Mouse (Mus musculus): ENCODE data around the gene Sox10. TPM values are rescaled to one million over a fixed set of nuclear protein-coding genes. Genes with fewer than 3 reads are reported as not detected.

The Sox10 gene
- total RNA-seq (2023) = not detected in 2 replicates

DNA sequence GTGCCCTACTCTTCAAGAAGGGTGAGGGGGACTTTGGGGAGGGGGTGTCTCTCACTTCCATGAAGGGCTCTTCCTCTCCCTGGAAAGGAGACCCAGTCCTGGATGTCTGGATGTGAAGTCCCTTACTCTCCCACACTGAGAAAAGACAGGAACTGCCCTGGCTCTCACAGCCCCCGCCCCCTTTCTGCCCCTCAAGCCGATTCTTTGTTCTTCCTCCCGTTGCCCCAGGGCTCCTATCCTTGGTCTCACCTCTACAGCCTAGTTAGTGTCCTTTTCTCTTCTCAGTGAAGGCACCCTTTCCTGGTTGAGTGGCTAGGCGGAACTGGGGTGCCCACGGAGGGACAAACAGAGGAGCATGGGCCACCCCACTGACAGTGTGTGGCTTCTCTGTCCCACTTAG is at the start of gene Sox10:
Sox10 (minus strand) TSS at position 101 of the 400 bp plus-strand sequence.

DNA sequence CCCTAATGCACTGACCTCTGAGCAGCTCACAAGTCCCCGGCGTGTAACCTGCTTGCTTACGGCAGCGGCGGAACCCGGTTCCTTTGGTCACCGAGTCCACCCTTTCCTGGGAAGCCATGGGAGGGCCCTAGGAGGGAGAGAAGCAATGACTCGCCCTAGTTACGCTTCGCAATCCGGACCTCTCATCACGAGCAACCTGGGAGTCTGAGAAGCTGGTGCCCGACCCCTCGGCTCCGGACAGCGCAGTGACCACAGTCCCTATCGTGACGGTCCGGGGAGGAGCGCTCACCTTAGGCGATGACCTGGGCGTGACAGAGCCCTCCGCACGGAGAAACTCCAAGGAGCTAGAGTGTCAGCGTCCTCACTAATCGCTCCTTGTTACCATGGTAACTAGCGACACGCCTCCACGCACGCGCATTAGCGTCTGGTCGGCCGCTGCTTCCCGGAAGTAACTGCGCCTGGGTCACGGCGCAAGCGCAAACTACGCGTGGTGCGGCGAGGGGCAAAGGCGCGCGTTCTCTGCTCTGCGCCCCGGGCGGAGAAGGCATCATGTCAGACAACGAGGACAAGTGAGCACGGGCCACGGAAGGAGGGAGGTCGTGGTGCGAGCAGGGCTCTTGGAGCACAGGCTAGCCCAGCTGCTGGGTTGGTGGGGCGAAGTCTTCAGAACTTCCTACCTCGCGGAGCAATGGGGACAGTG is 24.0 kb downstream of the Sox10 start, which contains the start of the genes Polr2f and 1700088E04Rik:
Polr2f (plus strand) TSS at position 144 of the 700 bp plus-strand sequence.
1700088E04Rik (minus strand) TSS at position 388 of the 700 bp plus-strand sequence.

DNA sequence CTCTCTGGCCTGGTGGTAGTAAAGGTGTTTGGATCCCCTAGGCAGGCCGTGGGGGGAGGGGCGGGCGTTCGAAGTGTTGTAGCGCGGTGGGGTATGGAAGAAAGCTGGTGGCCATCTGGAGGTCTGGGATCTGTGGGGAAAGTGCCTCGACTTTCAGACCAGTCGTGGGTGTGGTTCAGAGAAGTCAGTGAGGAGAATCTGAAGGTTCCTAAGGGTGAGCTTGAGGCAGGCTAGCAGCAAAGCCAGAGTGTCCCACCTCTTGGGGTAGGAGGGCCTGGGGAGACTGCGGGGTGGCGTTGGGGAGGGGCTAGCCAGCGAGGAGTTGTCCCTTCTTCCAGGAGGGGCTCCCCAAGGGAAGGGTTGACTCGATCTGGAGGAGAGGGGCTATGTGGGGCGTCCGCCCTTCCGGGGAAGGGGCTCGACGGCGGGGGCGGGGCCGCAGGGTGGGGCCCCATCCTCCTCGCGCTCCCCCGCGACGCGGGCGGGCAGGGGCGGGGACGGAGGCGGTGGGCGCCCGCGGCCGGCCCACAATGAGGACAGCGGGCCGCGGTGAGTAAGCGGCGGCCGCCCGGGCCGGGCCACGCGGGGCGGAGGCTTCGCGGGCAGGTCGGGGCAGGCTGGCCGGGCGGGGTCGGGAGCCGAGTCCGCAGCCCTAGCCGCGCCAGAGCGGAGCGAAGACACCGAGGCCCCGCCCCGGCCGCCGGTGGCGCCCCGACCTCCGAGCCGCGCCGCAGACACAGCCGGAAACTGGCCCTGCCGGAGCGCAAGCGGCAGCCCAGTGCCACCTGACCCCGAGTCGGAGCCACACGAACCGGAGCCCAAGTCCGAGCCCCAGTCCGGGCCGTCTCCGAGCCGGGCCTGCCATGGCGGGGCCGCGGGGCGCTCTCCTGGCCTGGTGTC is 56.4 kb downstream of the Sox10 start, which contains the start of gene Micall1:
Micall1 (plus strand) TSS at position 478 of the 900 bp plus-strand sequence.

Other genes with a start within 250 kb of the Sox10 start
- 96.1 and 170 TPM in 2 replicates for gene Lgals1, start 238.5 kb downstream of the Sox10 start, total RNA-seq (2023)
- 13.9 and 16.8 TPM in 2 replicates for gene Nol12, start 230.3 kb downstream of the Sox10 start, total RNA-seq (2023)
- gene Triobp, start 217.5 kb downstream of the Sox10 start, total RNA-seq (2023) = 187 and 211 TPM in 2 replicates
- gene H1f0, start 136.8 kb downstream of the Sox10 start, total RNA-seq (2023) = 16.5 and 23.8 TPM in 2 replicates
- gene Galr3, start 123.4 kb downstream of the Sox10 start, total RNA-seq (2023) = not detected in 2 replicates
- gene Ankrd54, start 102.3 kb downstream of the Sox10 start, total RNA-seq (2023) = 13.0 and 17.1 TPM in 2 replicates
- gene Eif3l, start 90.1 kb downstream of the Sox10 start, total RNA-seq (2023) = 51.7 and 52.6 TPM in 2 replicates
- gene Micall1, start 56.3 kb downstream of the Sox10 start, total RNA-seq (2023) = 14.2 and 16.5 TPM in 2 replicates
- 18.8 and 28.4 TPM in 2 replicates for gene Polr2f, start 24.2 kb downstream of the Sox10 start, total RNA-seq (2023)
- not detected in 2 replicates for gene 1700088E04Rik, start 24.0 kb downstream of the Sox10 start, total RNA-seq (2023)
- 4.7 and 7.6 TPM in 2 replicates for gene Pick1, start 63.9 kb upstream of the Sox10 start, total RNA-seq (2023)
- gene Gm49486, start 64.2 kb upstream of the Sox10 start, total RNA-seq (2023) = 0.16 TPM in 1 of 2 replicates, not detected in the other
- not detected in 2 replicates for gene Slc16a8, start 89.5 kb upstream of the Sox10 start, total RNA-seq (2023)
- not detected in 2 replicates for gene Baiap2l2, start 120.3 kb upstream of the Sox10 start, total RNA-seq (2023)
- 3.5 and 7.3 TPM in 2 replicates for gene Pla2g6, start 163.2 kb upstream of the Sox10 start, total RNA-seq (2023)
- gene Maff, start 181.4 kb upstream of the Sox10 start, total RNA-seq (2023) = 27.5 and 30.8 TPM in 2 replicates
- 84.2 and 87.9 TPM in 2 replicates for gene Tmem184b, start 238.3 kb upstream of the Sox10 start, total RNA-seq (2023)

Data from neutrophil, adult 65 days (primary cell).